Mouse (Mus musculus): ENCODE measurements around the gene Cacna1f.
A peak's percentile ranks its signal among the peaks of the same experiment; 100 is the strongest.

GRCm38 (mm10) chrX:7648671-7649304 lies 41.9 kb downstream of the Cacna1f start:
- TF ChIP-seq POLR2A (IDR thresholded peaks at IDR 0.05; ENCODE audit: insufficient read depth, low read depth, low read length) (peak; percentile 73), CTCF (IDR thresholded peaks at IDR 0.05) (peak; percentile 55), EP300 (IDR thresholded peaks at IDR 0.05; ENCODE audit: insufficient read depth, low read depth, low read length) (no peak)

Data from heart, adult 2 months (tissue).